Mouse (Mus musculus) T-cell, adult 66 days (primary cell): Measurements from ENCODE around the gene Slc6a9. TPM values are rescaled to one million over a fixed set of nuclear protein-coding genes. Genes with fewer than 3 reads are reported as not detected.

Source experiments
- total RNA-seq, 2 experiments: library from RNA; stranded (reverse); gene quantifications; 3 replicates in 1 of 2; 4 replicates in 1 of 2; pipeline ENCODE4 v1.2.4; 2023

The Slc6a9 gene
- total RNA-seq = 1 to 10 TPM in 1 of 2 experiments, under 1 TPM in 1; 0.99 to 1.3 TPM

GRCm38 (mm10) chr4:117834457-117834844, at the start of gene Slc6a9:
TSS of gene Slc6a9 (plus strand) at chr4:117834506.

GRCm38 (mm10) chr4:117872471-117872886, 38.2 kb downstream of the Slc6a9 start, which contains the start of gene Ccdc24:
TSS of gene Ccdc24 (minus strand) at chr4:117872557.

GRCm38 (mm10) chr4:117882701-117883691, 48.7 kb downstream of the Slc6a9 start, which contains the start of gene B4galt2:
TSS of gene B4galt2 (minus strand) at chr4:117883487.

GRCm38 (mm10) chr4:117887133-117887532, 52.8 kb downstream of the Slc6a9 start, which contains the start of gene Atp6v0b:
TSS of gene Atp6v0b (minus strand) at chr4:117887333.

GRCm38 (mm10) chr4:117891738-117892161, 57.4 kb downstream of the Slc6a9 start, which contains the start of gene Dph2:
TSS of gene Dph2 (minus strand) at chr4:117892032.

GRCm38 (mm10) chr4:117914591-117915442, 80.5 kb downstream of the Slc6a9 start, which contains the start of gene Ipo13:
TSS of gene Ipo13 (minus strand) at chr4:117914999.

Other genes with a start within 250 kb of the Slc6a9 start
- gene Dmap1, start 152.2 kb upstream of the Slc6a9 start, total RNA-seq = 10 to 100 TPM; 30.5 to 31.9 TPM
- not detected for gene Gm12845, start 110.1 kb upstream of the Slc6a9 start, total RNA-seq
- not detected for gene Klf17, start 68.9 kb upstream of the Slc6a9 start, total RNA-seq
- not detected for gene Ccdc24, start 38.1 kb downstream of the Slc6a9 start, total RNA-seq
- under 1 TPM in 1 of 2 experiments, not detected in 1; 0.89 TPM for gene B4galt2, start 49.0 kb downstream of the Slc6a9 start, total RNA-seq
- 100 to 1,000 TPM; 109 to 117 TPM for gene Atp6v0b, start 52.8 kb downstream of the Slc6a9 start, total RNA-seq
- 10 to 100 TPM; 16.6 to 16.8 TPM for gene Dph2, start 57.5 kb downstream of the Slc6a9 start, total RNA-seq
- gene Ipo13, start 80.5 kb downstream of the Slc6a9 start, total RNA-seq = 10 to 100 TPM; 39.2 to 51.1 TPM
- under 1 TPM in 1 of 2 experiments, not detected in 1; 0.47 TPM for gene Artn, start 95.3 kb downstream of the Slc6a9 start, total RNA-seq